Mouse (Mus musculus): Measurements from ENCODE around the gene Myo15b.

DNA sequence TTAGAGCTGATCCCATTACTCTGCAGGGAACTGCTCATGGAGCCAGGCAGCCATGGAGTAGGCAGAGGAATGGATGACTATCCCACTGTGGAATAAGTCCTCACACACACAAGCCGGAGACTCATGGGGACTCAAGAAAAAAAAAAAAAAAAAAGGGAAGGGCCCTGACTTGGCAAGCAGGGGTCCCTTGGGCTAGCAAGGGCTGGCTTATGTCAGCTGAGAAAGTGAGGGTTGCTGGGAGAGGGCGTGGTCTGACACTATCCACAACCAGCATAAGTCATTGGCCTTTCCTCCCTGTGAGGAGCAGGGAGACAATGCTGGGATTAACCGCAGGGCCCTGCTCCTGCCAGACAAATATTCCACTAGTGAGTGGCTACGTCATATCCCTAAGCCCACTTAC is 58.4 kb downstream of the Myo15b start:
- no peak for TF ChIP-seq EP300 (IDR thresholded peaks at IDR 0.05; ENCODE audit: low read depth)
- no peak for TF ChIP-seq CTCF (IDR thresholded peaks at IDR 0.05; ENCODE audit: low read depth)

All from liver, embryonic 14.5 days (tissue).